Mouse (Mus musculus) skeletal muscle tissue, adult 2 months (tissue): ENCODE measurements at regions not wholly inside any gene's neighbourhood (a gene's known extent, or its start where the extent isn't known, plus 50 kb on each side); places are given as distances from the start of the nearest gene placed in this dataset.
"Not testable (repeated sequence)": the region's sequence is repeated elsewhere in the genome, so short reads cannot be mapped to it uniquely, and the experiment has no call there.

Experiments used
- DNase-seq: peaks from one replicate; pipeline ENCODE4 v3.0.0-alpha.2; 2012; ENCODE audit warnings: low read depth, low spot score

DNA sequence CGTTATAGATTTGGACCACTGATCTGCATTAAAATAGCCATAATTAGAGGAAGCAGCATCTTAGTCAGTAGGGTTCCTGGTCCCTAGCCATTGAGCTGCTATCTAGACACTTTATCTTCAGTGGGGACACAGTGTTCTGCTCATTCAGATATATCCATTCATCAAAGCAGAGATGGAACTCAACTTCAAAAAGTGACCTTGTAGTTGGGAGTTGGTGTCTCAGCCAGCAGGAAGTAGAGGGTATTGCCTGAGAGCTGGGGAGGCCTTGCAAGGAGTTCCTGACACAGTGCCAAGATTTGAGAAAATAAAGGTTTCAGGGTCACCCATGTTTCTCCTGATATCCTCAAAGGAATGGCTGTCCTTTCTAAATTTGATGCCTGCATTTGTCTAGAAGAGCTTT lies 304.7 kb upstream of the Shh start:
- no peak for DNase-seq

GRCm38 (mm10) chr5:28756171-28756948 lies 289.3 kb upstream of the Shh start:
- DNase-seq: no peak

DNA sequence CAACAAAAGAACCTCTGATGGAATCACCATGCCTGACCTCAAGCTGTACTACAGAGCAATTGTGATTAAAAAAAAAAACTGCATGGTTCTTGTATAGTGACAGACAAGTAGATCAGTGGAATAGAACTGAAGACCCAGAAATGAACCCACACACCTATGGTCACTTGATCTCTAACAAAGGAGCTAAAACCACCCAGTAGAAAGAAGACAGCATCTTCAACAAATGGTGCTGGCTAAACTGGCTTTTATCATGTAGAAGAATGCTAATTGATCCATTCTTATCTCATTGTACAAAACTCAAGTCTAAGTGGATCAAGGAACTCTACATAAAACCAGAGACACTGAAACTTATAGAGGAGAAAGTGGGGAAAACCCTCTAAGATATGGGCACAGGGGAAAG lies 284.8 kb upstream of the Shh start:
- DNase-seq: not testable (repeated sequence)

DNA sequence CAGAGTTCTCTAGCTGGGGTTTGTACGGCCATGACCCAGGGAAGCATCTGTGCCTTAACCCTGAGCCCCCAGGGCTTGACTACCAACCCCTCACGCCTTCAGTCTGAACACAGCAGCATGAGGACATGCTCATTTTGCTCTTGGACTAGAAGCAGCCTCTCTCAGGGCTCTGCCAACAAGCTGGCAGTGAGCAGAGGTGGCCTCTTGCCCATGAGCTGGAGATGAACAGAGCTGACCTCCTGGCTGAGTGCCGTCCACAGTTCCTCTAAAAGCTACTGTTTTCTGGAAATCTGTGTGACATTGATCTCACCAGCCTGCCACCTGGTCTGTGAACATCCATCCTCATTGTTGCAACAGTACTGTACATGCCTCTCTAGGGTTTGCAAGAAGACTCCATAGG lies 267.7 kb upstream of the Shh start:
- no peak for DNase-seq

DNA sequence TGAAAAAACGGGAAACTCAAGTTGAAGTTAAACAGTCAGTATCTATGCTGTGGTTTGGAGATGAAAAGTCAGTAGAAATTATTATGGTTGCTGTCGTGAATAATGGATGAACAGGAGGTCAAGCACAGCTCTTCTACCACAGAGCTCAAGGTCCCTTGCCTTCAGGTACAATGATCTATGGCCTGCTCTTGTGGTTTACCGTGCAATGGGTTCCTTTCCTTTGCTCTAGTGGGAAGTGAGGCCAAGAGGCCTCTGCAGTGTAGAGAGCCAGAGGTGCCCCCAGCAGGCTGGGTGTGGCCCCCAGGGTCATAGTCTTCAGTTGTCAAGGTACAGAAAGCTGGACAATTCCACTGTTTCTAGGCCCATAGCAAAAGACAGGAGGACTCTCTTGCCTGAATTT lies 255.0 kb upstream of the Shh start:
- no peak for DNase-seq

DNA sequence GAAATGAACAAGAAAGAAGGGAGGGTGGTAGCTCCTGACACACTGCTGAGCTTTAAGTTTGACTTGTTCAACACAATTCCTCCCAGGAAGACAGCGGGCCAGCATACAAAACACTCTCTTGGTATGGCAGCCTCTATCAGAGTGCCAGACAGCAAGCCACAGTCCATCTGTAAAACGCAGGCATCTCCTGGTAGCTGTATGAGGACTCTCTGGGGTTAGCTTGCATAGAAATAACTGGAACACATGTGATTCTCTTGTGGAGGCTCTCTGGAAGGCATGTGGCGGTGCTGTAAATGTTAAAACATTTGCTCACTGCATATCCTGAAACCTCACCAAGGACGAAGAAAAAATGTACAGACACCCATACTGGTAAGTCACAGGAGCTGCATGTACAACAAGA lies 247.9 kb upstream of the Shh start:
- no peak for DNase-seq

DNA sequence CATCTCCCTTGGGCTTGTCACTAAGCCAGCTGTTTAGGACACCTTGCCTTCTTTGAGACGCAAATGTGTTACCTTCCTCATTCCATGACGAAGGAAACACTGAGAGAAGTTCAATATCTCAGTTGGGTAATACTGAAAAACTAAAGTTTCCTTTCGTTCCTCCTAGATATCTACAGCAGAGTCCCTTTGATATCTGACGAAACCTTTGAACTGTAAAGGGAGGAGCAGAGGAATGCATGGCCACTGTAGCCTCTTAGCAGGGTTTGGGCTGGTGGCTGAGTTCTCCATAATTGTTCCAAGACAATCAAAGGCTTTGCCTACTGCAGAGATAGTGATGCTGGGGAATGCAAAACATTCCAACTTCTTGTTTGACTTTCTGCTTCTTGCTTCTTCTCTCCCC lies 243.5 kb upstream of the Shh start:
- no peak for DNase-seq

DNA sequence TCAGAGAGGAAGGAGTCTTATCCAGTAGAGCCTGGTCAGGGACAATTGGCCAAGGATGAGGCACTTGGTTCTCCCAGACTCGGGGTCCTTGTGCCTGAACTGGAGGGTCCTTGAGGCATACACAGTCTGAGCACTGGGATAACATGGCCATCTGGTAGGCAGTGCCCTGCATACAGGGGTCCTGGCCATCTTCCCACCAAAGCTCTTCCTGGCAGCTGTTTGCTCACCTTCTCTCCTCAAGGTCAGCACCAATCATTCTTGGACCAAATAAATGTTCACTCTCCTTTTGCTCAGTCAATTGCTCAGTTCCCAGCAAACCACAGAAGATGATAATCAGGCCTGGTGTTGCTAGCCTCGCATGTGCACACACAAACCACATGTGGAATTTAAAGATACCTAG lies 242.6 kb upstream of the Shh start:
- DNase-seq: no peak

DNA sequence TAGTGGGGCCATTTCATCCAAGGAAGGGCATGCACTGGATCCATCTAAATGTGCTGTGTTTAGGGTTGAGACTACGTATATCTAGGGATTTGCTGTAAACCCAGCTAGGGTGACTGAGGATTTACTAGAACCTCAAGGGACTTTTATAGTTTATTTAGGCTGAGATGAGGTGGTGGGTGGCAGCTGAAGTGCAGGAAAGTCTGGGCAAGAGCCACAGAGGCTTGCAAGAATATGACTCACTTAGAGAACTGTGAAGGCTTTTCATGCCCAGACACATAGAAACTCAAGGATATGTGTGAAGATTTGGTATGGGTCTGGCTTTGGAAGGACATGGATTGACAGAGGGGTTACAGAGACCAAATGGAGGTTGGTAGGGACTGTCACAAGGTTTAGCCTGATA lies 237.3 kb upstream of the Shh start:
- DNase-seq: no peak

- DNase-seq: no peak
Observed at GRCm38 (mm10) chr5:28696966-28697365, 229.9 kb upstream of the Shh start.

DNA sequence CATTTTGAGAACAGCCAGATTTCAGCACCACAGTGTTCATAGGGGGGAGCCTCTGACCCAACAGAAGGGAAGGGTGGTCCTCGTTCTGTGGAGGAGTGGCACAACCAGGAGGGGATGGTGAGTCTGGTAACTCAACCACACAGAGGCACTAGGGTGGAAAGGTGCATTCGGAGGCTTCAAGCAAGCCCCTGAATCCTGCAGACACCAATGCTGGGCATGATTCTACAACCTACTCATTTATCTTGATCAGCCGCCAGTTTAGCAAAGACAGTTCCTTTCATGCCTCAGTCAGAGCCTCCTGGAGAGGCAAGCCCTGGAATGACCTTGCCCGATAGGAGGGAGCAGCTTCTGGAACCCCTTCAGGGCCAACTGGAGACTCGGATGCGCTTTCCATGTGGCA lies 223.1 kb upstream of the Shh start:
- DNase-seq: no peak

DNA sequence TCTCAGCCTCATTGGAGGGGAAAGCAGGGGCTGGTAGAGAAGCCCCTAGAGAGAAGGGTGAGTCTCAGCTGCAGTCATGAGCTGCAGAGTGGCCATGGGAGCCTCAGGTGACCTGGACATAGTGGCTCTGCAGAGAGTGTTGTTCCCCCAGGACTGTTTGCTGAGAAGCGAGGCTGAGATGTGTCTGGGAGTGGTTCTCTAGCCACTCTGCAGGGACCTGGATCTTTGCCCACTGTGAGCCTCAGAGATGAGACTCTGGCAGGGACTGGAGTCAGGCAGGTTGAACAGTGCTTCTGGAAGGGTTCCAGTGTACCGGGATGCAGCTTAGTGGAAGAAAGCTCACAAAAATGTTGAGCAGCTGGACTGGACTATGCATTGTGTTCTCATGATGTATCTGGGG lies 222.6 kb upstream of the Shh start:
- no peak for DNase-seq

- DNase-seq: no peak
Observed at GRCm38 (mm10) chr5:28689136-28689535, 222.1 kb upstream of the Shh start.

GRCm38 (mm10) chr5:28682821-28683220 lies 215.8 kb upstream of the Shh start:
- DNase-seq: no peak

- DNase-seq: no peak
Observed at GRCm38 (mm10) chr5:28680311-28680710, 213.3 kb upstream of the Shh start.

GRCm38 (mm10) chr5:28679761-28680160 lies 212.7 kb upstream of the Shh start:
- no peak for DNase-seq

- no peak for DNase-seq
Observed at GRCm38 (mm10) chr5:28630186-28630585, 163.1 kb upstream of the Shh start.

DNA sequence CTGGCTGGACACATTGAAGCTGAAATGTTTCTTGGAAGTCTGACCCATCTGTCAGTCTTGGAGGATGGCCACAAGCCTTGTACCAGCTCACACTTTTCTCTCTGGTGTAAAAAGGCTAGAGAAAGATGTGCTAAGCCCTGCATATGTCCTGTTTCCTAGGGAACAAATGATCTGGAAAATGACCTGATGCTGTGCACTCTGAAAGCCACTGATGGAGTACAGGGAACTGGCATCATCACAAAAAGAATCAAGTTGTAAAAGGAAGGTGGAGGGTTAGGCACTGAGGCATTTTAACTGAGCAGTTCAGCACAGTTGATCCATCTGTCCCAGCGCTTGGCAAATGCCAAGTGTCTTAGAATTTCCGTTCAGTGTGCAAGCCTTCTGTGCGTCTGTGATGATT lies 144.8 kb upstream of the Shh start:
- no peak for DNase-seq

GRCm38 (mm10) chr5:28596537-28597314 lies 129.7 kb upstream of the Shh start:
- DNase-seq: no peak

DNA sequence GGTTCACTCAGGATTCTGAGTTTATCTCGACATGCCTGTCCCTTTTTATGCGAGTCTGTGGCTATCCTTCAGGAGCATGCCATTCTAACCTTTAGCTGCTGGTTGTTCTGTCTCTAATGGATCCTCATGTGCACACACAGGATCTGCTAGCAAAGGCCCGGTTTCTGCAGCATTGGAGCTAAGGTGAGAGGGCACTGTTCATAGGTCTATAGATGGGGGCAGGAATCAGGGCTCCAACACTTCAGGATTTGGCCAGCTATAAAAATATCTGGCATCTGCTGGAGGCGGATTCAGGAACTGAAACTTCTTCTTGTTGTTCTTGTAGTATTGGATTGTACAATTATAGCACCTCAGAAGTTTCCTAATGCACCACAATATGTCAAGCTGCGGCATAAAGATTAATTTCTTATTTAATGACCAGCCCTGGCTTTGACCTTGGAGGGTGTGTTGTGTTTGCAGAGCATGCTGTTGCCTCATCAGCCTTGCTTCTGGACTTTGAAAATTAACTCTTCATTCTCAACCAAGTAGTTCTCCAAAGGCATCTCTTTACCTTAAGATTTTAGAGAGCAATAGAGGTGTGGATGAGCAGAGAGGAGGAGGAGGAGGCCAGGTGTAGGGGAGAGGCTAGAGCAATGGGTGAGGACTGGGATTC lies 104.4 kb upstream of the Shh start:
- no peak for DNase-seq

DNA sequence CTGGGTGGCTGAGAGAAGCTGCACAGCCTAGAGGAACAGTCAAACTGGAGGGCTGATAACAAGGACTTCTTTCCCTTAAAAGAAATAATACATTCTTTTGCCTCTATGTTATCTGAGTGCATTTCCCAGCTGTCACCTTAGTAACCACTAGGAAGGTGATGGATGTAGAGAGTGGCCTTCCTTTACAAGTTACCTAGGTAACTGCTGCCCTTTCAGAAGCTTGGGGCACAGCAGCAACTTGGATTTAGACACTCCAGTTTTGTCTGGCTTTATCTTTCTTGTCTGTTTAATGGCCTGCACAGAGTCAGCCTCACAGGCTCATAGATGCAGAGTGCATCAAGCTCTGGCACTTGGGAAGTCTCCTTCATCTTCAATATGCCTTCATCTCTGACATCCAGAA lies 101.4 kb upstream of the Shh start:
- no peak for DNase-seq

DNA sequence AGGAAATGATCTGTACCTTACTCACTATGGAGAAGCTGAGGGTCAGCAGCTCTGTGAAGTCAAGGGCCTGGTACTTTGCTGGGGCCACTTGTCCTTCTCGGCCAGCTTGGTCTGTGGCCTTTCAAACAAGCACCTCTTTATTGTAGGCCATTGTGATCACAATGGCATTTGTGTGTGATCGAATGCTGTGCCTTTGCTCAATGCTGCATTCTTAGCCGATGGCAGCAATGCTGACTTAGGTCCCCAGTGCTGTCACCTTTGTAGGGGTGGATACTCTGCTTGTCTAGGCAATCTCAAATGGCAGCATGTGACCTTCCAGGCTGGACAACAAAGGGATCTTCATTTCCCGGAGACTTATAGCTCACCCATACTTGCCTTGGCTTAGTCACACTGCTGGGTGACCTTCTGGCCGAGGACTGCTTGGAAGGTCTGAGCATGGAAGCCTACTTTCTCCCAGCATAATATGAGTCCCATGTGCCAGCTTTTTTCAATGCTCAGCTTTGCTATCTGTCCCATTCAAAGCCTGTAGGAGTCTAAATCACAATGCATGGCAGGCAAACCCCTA lies 100.4 kb upstream of the Shh start:
- no peak for DNase-seq
